Mouse (Mus musculus) retina, postnatal 1 day (tissue): ENCODE measurements at regions not wholly inside any gene's neighbourhood (a gene's known extent, or its start where the extent isn't known, plus 50 kb on each side); places are given as distances from the start of the nearest gene placed in this dataset.

ENCODE experiments used
- DNase-seq: peaks from one replicate; pipeline ENCODE4 v3.0.0-alpha.2; 2012

DNA sequence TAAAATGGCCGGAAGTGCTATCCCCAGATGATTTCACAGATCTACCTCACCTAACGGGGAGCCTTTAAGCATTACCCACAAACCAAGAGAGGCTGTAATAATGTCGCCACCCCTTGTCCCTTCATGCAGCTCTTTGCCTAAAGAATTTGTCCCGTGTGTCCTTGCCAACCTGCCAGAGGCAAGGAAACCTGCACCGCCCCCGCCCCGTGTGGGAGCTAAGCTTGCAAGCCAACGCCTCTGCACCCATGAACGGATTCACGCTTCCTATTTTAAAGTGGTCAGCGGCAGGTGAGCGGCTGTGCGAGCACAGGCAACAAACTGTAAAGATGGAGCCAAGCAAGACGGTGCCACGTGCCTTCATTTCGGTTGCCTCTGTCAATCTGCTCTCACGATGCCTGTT lies 63.1 kb downstream of the Gm11011 start:
- no peak for DNase-seq

DNA sequence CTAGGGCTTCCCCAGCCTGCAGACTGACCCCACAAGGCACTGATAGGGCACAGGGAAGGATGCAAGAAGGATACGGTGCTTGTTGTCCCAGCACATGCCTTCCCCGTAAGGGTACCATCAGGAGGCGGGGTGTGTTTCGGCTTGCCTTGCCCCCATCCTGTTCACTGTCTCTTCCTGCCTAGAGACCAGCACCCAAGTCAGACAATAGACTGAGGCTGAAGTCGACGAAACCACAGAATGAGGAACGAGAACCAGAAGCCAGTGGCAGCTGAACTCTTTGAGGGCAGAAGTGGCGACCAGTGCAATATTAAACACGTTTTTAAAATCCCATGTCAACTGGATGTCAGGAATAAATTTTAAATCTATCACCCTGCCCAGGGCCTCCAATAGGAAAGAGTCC lies 67.6 kb downstream of the Gm11011 start:
- no peak for DNase-seq

DNA sequence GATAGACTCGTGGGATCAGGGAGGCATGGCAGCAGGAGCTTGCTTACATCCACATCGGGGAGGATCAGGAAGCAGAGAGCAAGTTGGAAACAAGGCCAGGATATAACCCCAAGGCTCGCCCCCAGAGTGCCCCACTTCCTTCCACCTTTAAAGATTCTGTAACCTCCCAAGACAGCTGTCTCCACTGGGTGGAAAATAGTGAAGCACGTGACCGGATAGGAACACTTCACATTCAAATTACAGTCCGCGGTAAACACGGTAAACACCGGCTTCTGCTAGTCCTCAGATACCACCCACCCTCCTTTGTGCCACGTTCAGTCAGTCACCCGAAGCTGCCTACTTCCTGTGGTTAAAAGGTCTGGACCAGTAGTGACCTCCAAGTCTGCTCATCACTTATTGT lies 72.2 kb downstream of the Gm11011 start:
- DNase-seq, result no peak

DNA sequence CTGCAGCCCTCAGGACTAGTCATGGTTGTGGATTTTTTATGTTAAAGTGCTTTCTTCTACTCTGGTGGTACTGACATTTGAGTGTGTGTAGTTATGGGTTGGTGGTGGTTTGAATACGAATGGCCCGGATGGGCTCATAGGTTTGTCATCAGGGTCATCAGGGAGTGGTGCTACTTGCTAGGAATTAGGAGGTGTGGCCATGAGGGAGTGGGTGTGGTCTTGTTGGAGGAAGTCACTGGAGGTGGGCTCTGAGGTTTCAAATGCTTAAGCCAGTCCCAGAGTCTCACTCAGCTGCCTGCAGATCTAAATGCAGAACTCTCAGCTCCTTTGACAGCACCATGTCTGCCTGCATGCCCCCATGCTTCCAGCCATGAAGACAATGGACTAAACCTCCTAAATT lies 76.8 kb downstream of the Gm11011 start:
- DNase-seq, result no peak

DNA sequence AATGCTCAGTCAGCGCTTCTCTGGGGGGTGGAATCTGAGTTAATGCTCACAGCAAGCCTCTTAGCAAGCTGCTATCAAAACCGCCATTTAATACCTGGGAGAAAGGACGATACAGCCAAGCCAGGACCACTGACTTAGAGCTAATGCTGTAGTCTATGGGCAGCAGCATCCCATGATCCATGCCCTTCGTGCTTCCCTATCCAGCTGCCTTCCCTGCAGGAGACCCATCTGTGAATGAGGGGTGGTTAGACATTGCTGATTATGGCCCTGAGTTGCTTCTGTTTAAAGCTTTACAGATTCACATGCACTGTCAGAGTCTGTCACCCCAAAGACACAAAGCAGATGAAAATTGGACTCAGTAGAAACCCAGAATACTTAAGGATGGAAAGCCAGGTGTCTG lies 78.1 kb downstream of the Gm11011 start:
- DNase-seq, result no peak

DNA sequence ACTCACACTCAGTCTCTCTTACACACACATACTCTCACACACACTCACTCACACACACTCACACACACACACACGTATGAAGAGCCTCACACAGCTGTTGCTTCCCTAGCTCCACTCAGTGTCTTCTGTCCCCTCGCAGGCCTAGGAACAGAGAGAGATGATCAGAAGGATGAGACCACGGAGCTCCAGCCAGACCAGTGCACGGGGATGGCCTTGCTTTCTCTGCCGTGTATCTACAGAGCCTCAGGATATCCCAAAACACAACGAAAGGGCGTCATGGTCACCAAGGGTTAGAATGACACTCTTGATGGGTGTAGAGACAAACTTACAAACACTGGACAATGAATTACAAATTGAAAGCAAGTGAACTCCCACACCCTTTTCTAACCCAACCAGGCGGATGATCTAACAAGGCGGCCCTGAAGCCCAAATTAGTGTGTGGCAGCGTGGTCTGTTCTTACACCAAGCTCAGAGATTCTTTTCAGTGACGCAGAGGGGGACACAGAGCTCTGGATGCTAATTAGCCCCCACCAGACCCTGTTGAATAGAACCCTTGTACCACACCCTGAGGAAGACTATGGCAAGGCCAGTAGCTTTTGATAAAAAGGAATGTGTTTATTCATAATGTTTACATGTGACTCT lies 83.0 kb downstream of the Gm11011 start:
- DNase-seq, result peak; percentile 93

DNA sequence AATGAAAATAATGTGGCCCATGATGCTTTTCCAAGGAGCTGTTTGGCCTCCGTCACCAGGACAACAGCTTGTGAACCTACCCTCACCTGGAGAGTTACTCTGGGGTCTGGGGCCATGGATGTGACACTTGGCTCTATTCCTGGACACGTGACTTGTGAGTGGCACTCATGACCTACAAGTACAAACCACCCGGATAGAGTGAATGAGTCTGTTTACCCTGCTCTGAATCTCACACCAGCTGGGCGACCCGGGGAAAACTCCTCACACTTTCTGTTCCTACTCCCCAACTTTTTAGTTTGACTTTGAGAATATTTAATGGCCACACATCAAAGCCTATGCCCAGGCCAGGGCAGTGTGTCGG lies 84.0 kb downstream of the Gm11011 start:
- DNase-seq, result peak; percentile 50

DNA sequence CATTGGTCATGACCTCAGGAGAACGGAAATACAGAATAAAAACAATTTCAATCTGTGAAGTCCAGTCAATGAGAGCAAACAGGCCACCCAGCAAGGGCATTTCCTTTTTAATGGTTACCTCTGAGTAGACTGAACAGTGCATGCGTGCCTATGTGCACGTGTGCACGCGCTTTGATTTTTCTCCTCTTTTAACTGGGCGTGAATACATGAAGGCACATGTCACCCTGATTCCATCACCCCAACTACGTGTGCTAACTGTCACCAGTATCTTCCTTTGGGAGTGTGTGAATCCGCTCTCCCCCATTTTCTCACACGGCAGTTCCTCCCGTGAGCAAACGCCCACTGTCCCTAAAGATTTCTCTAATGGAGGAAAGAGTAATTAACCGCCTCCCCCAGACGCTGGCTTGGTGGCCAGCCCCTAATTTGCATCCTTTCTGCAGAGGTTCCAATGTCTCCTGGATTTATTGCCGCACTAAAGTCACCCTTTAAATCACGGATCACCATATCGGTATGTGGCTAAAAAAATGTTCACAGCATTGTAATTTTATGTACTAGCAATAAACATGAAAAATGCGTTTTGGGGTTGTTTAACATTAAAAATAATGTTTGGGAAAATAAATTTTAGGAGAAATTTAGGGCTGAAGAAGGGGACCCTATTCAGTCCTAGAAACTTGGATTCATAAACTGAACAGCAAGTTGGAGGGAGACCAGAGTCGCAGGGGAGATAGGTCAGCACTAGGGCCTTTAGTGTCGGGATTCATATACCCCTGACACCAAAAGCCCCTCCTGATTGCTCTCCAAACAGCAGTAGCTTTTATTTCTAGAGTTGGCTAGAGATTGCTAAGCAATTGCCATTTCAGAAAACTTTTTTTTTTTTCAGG lies 84.6 kb downstream of the Gm11011 start:
- DNase-seq, result peak; percentile 75

DNA sequence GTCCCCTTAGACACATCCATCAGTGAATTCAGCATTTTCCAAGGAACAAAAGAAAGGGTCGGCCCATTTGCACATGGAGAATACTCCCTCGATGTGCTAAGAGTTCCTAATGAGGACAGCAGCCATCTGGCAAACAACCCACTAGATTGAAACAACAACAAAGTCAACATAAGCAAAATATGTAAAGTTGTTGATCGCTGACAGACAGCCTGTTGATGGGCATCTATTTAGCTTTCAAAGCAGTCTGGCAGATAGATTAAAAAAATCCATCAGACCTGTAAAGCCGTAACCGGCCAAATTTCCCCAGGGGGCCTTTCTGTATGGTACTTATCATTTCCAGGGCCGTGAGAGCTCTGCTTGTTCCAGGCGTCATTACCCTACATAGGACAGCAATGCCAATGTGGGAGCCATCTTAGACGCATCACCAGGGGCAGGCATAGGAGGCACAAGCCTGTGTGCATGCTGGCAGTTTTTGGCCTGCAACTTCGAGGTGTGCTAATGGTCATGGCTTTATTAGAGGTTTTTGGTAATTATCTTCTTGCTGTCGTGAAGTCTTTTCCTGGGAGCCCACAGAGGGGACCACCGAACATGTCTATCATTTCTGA lies 85.7 kb downstream of the Gm11011 start:
- DNase-seq, result peak; percentile 13

DNA sequence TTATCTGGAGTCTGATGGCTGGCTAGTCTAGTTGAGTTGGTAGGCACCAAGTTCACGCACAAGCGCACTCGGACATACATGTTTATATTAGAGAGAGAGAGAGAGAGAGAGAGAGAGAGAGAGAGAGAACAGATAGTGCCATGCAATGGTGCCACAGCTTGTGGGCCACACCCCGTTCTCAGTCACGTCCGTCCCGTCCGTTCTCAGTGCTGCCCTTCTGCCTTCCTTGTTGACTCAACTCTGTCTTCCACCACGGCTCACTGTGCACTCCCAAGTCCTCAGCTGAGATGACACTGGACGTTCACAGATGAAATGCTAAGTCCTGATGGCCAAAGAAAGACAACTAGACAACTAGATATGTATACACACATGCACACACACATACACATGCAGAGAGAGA lies 92.2 kb downstream of the Gm11011 start:
- no peak for DNase-seq

DNA sequence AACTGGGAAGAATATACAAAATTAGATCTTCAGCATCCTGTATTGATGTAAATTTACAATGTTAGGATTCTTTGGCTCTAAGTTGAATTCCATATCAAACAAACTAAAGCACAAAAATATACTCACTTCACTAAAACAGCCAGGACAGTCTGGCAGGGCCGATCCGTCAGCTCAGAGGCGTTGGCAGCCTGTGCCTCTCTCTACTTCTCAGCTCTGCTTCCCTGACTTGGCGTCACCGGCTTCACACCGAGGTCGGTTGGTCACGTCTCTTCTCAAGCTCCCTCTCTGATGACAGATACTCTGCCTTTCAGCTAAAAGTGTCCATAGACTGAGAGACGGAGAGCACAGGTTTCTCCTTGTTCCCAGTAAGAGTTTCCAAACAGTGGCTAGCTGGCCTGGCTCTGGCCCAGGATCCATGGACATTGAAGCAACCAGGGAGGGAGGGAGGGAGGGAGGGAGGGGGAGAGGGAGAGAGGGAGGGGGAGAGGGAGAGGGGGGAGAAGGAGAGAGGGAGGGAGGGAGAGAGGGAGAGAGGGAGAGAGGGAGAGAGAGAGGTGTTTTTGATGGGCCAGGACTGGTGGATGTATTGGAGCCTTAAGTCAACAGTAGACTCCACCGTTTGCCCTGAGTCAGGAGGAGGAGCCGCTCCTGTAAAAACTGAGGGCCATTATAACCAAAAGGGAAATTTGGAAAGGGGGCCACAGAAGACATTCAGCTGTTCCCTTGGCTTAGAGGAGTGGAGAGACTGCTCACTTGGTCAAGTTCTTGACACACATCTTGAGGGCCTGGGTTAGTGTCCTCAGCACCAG lies 92.8 kb downstream of the Gm11011 start:
- no peak for DNase-seq

DNA sequence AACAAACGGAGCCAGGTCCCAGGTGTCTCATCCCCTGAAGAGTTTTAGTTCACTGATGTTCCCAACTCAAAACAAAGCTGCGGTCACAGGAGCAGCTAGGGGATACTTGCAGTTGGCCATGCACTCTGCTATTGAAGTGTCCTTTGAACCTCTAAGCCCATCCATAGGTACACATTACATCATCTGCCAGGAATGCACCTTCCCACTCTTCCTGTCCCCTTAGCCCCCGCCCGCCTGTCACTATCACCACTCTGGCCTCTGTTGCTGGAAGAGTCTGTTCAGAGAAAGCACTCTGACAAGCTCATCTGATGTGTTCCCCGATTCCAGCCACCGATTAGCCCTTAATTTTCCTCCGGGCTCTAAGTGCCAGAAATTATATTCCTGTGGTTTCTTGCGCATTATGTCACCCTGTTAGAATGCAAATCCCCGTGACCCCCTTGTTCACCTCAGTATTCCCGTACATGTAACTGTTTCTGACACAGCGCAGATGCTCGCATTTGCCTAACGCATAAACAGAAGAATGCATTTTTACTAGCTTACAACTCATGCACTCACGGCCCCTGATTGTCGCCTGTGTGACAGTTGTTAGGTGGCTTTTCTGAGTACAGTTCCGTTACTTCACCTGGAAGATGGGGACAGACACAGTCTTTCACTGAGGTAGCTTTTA lies 93.8 kb downstream of the Gm11011 start:
- peak; percentile 43 for DNase-seq

DNA sequence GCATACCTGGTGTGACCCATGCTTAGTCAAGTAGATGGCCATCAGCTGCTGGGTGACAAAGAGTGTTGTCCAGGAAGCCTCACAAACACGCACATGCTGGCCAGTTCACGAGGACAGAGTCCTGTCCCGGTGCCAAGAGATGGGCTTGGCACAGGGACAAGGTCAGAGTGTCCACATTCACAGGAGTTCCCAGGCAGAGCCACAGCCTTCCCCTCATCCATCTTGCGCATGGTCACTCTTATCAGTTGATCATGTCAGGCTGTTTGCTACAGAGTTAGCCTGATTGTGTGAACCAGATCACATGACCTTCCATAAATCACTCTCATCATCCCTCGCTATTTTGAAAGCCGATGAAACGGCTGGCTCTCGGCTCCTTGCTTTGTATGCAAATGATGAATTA lies 103.6 kb downstream of the Gm11011 start:
- no peak for DNase-seq

DNA sequence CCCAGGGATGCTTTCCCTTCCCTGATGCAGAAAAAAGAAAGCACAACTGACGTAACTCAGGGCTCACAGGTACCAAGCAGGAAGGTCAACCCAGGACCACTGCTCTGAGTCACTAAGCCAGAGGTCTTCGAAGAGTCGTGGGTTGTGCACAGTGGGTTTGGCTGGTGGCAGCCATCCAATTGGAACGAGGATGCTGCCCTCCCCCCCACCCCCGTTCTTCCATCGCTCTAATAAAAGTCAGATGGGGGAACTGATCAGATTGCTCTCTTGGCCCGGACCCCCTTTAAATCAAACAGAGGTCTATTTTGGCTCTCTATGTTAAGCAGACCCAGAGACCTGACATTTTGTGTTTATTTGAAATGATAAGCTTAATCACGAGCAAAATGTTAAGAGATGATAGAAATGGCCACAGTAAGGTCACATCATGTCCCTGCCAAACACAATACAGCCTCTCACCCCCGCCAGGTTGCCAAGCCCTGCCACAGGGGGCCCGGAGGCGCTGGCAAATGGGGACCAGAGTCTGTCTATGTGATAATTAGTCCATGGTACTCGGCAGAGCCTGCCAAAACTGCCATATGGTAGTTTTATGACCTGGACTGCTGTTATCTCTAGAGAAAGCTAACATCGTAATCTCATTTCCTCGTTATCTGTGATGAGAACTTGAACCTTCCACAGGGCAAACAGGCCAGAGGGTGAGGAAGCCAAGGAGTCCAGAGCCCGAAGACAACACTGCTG lies 105.6 kb downstream of the Gm11011 start:
- DNase-seq, result no peak

DNA sequence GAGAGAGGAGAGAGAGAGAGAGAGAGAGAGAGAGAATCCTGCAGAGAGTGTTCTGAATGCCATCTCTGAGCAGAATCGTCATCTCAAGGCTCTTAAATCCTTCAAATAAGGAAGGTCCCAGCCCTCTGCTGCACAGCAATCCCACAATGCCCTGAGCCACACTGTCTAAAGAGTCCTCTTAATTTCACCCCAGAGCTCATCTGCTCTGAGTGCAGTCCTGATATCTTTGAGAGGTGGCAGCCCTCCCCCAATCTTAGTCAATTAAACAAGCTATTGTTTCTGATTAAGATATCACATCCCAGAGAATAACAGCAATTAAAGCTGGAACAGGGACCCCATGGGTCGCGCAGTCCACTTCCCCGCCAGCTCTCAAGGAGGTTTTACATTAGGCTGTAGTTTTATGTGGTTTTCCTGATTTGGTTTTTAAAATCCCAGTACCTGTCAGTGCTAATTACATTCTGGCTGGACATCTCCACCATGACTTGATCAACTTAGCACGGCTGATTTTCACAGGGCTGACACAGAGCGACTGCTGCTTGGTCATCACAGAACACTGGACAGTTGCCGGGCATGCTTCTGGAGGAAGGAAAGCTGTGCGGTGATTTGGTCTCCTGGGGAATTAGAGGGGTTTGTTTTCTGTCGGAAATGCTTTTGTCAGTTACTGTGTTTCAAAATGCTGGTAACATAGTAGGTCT lies 113.0 kb downstream of the Gm11011 start:
- DNase-seq, result peak; percentile 67

DNA sequence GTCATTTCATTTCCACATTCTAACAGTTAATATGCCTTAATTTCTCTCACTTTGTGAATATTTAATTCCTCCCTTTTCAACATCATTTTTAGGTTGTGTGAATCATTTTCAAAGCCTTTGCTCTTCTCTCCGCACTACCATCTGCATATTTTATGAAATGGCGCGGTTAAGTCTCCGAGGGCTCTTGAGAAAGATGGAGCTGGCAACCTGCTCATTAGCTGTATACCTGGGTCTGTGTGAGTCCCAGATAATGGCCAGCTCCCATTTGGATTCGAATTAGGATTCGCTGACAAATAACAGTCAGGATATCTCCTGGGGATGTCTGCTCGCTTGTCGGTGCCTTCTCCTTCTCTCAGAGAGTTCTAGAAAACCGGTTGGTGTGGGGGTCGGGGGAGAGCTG lies 118.0 kb downstream of the Gm11011 start:
- DNase-seq, result no peak

DNA sequence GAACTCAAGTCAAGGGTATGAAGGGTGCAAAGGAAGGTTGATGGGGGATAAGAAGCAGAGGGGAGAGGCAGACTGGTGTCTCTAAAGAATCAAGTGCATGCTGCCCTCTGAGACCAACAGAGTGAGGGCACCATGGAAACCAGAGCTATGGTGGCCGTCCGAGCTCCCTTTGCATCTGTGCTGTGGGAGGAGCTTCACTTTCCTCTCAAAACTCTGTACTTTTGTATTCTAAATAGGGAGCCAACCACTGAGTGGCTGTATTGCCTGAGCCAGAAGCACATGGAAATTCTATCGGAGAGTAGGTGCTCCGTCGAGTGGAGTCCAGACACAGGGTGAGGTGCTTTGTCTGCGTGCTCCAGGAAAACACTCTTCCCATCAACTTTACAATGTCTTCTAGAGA lies 119.9 kb downstream of the Gm11011 start:
- DNase-seq, result no peak

DNA sequence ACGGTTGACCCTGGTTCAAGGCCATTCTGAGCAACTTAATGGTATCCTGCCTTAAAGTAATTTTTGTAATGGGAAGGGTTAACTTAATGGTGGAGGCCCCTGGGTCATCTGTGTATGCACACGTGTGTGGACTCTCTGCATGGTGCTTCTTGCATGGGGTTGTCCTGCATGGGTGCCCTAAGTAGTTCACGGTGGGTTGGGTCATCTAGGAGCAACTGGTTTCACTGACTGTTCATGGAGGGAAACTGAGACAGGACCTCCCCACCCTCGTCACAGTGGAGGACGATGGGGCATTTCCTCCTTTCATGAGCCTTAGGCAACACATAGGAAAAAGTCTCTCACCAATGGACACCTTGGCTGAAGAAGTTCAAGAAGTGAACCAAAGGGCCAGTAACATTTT lies 123.4 kb downstream of the Gm11011 start:
- no peak for DNase-seq

DNA sequence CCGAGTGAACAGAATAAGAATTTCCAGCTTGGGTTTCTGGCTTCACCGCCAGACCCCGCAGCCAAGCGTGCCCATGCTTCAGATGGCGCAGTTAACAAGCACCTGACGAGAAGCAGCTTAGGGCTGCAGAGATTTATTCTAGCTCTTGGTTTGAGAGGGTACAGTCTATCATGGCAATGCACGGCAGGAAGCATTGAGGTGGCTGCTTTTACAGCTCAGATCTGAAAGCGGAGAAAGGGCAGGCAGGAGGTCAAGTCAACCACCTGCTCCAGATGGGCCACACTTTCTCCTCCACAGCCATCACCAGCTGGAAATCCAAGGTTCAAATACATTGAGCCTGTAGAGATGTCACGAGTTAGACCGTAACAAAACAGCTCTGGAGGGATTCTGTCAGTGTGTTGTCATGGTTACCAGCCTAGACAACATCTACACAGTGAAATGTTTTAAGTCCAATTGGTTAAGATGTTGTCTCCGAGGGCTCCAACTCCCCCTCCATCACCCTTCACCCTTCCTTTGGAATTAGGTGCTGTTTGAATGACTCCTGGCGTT lies 126.0 kb downstream of the Gm11011 start:
- peak; percentile 20 for DNase-seq

DNA sequence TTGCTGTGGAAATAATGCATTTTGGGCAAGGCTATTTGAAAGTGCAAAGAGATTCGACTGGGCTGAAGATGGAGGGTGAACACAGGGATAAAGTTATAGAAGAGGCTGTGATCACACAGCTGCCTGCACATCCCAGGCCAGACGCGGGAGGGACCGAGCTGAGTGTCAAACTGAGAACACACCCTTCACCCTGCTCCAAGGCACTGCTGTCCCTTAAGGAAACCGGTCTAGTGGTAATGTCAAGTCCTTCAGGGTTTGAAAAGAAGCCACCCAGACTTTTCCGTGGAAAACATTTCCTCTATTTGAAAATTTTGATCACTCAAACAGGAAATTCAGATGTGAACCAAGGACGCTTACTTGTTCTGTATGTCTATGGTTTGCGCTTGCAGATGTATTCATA lies 134.6 kb downstream of the Gm11011 start:
- DNase-seq, result no peak

DNA sequence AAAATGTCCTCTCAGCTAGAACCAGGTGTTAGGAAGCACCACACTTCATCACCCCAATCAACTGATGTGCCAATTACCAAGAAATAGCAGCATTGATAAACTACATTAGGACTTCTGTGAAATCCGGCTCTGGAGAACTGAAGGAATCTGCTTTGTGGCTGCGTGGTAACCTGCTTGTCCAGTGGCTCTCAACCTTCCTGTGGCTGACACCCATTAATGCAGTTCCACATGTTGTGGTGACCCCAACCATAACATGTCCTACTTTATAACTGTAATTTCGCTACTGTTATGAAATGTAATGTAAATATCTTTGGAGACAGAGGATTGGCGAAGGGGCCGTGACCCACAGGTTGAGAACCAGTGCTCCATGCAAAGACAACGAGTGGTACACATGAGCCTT lies 136.7 kb downstream of the Gm11011 start:
- no peak for DNase-seq
